Mouse (Mus musculus): ENCODE results near the gene Gfi1. TPM values are rescaled to one million over a fixed set of nuclear protein-coding genes. Genes with fewer than 3 reads are reported as not detected.
A peak's percentile ranks its signal among the peaks of the same experiment; 100 is the strongest.

Gene Gfi1
- total and polyA plus RNA-seq, 3 experiments, result 0.99 to 1.5 (median 1.4) TPM

- Histone ChIP-seq H3K9ac (ENCODE audit: insufficient read depth, low read depth) (no peak overlapping the region), H3K79me2 (replicated peaks; ENCODE audit: control insufficient read depth, extremely low read depth, insufficient read depth, poor library complexity, severe bottlenecking) (no peaks in the 10 kb centered on the region), H3K27ac (ENCODE audit: insufficient read depth, low read depth) (no peak overlapping the region), H3K9me3 (replicated peaks; ENCODE audit: low read length) (peaks cover 42% of the 10 kb centered on the region), H3K27me3 (replicated peaks) (no peaks in the 10 kb centered on the region), H3K4me3 (replicated peaks in 1 of 3; ENCODE audit: low read depth in 2 of 3, low read length in 2 of 3, poor library complexity in 1 of 3) (no peak overlapping the region), H3K36me3 (replicated peaks in 1 of 2; ENCODE audit: control insufficient read depth in 1 of 2, insufficient read depth in 1 of 2, low read length in 1 of 2) (peaks cover 7 to 33% of the 10 kb centered on the region in 2 experiments), H3K4me2 (ENCODE audit: insufficient read depth, low read depth, poor library complexity, severe bottlenecking) (no peak overlapping the region), H3K4me1 (ENCODE audit: control insufficient read depth in 1 of 2, insufficient read depth in 2 of 2) (peaks cover 3 to 33% of the 10 kb centered on the region in 2 experiments)
- dilution Hi-C loops (cut with MboI; ENCODE audit: extremely low pct_ligation_motif_present, extremely low pct_unique_long_range_greater_than_20kb, low sequenced_read_pairs), result no loop called here
- in situ Hi-C loops (cut with MboI; ENCODE audit: low pct_ligation_motif_present, low pct_unique_long_range_greater_than_20kb, low sequenced_read_pairs), result no loop called here
- TF ChIP-seq CTCF (conservative IDR thresholded peaks at IDR 0.05 in 1 of 2, IDR thresholded peaks at IDR 0.05 in 1 of 2; ENCODE audit: low read depth in 2 of 2, low read length in 2 of 2) (no peak), SIN3A (IDR thresholded peaks at IDR 0.05; ENCODE audit: low read length) (no peak), TBP (conservative IDR thresholded peaks at IDR 0.05; ENCODE audit: low read depth, low read length) (no peak), MAFK (IDR thresholded peaks at IDR 0.05; ENCODE audit: insufficient replicate concordance, low read length) (no peak), NELFE (IDR thresholded peaks at IDR 0.05; ENCODE audit: low read depth, low read length) (no peak), ZMIZ1 (IDR thresholded peaks at IDR 0.05; ENCODE audit: low read depth, low read length) (no peak), IRF4 (IDR thresholded peaks at IDR 0.05; ENCODE audit: low read depth, low read length) (no peak), USF1 (IDR thresholded peaks at IDR 0.05; ENCODE audit: low read depth, low read length) (no peak), CHD2 (IDR thresholded peaks at IDR 0.05; ENCODE audit: low read length) (no peak), CHD1 (IDR thresholded peaks at IDR 0.05; ENCODE audit: low read depth, low read length) (no peak), USF2 (conservative IDR thresholded peaks at IDR 0.05; ENCODE audit: low read depth, low read length) (no peak), ZKSCAN1 (IDR thresholded peaks at IDR 0.05; ENCODE audit: borderline replicate concordance, low read depth, low read length) (no peak), GABPA (IDR thresholded peaks at IDR 0.05; ENCODE audit: insufficient replicate concordance, low read depth, low read length) (no peak)
- DNase-seq (ENCODE audit: extremely low read depth), result no peak
Measured at GRCm38 (mm10) chr5:107722661-107723532, 2.9 kb downstream of the Gfi1 start.

DNA sequence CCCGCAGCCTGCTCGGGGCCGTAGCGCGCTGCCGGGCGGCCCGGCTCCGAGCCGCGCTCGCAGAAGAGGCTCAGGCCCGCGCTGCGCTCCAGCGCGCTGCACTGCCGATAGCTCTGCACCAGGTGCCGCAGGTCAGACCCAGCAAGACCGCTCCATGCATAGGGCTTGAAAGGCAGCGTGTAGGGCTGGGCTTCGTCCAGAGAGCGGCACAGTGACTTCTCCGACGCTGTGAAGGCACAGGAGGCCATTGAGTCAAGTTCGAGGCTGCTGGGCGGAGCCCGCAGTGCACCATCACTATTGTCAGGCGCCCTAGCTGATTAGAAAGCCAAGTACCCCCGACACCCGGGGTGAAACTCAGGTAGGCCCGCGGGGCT lies 4.2 kb downstream of the Gfi1 start:
- Histone ChIP-seq H3K9me3 (replicated peaks; ENCODE audit: low read length) (peaks cover 42% of the 10 kb centered on the region), H3K27me3 (replicated peaks) (no peaks in the 10 kb centered on the region), H3K4me2 (ENCODE audit: insufficient read depth, low read depth, poor library complexity, severe bottlenecking) (no peak overlapping the region), H3K79me2 (replicated peaks; ENCODE audit: control insufficient read depth, extremely low read depth, insufficient read depth, poor library complexity, severe bottlenecking) (no peaks in the 10 kb centered on the region), H3K4me3 (replicated peaks in 1 of 3; ENCODE audit: low read depth in 2 of 3, low read length in 2 of 3, poor library complexity in 1 of 3) (peak overlapping the region in 1 of 3 experiments; percentile 4), H3K9ac (ENCODE audit: insufficient read depth, low read depth) (no peak overlapping the region), H3K36me3 (replicated peaks in 1 of 2; ENCODE audit: control insufficient read depth in 1 of 2, insufficient read depth in 1 of 2, low read length in 1 of 2) (peaks cover 7 to 33% of the 10 kb centered on the region in 2 experiments), H3K27ac (ENCODE audit: insufficient read depth, low read depth) (no peak overlapping the region), H3K4me1 (ENCODE audit: control insufficient read depth in 1 of 2, insufficient read depth in 2 of 2) (peaks cover 7 to 34% of the 10 kb centered on the region in 2 experiments)
- in situ Hi-C loops (cut with MboI; ENCODE audit: low pct_ligation_motif_present, low pct_unique_long_range_greater_than_20kb, low sequenced_read_pairs), result no loop called here
- no peak for DNase-seq (ENCODE audit: extremely low read depth)
- TF ChIP-seq EP300 (IDR thresholded peaks at IDR 0.05; ENCODE audit: low read length), result no peak
- TF ChIP-seq UBTF (IDR thresholded peaks at IDR 0.05; ENCODE audit: low read depth, low read length), result no peak
- TF ChIP-seq RAD21 (IDR thresholded peaks at IDR 0.05; ENCODE audit: low read depth, low read length), result no peak
- TF ChIP-seq ETS1 (conservative IDR thresholded peaks at IDR 0.05; ENCODE audit: low read depth, low read length), result no peak
- TF ChIP-seq MAFK (IDR thresholded peaks at IDR 0.05; ENCODE audit: insufficient replicate concordance, low read length), result no peak
- TF ChIP-seq IRF4 (IDR thresholded peaks at IDR 0.05; ENCODE audit: low read depth, low read length), result no peak
- no peak for TF ChIP-seq GABPA (IDR thresholded peaks at IDR 0.05; ENCODE audit: insufficient replicate concordance, low read depth, low read length)
- TF ChIP-seq ZMIZ1 (IDR thresholded peaks at IDR 0.05; ENCODE audit: low read depth, low read length), result no peak
- TF ChIP-seq MEF2A (IDR thresholded peaks at IDR 0.05; ENCODE audit: borderline replicate concordance, low read depth, low read length), result no peak
- no peak for TF ChIP-seq RCOR1 (conservative IDR thresholded peaks at IDR 0.05; ENCODE audit: low read depth, low read length)
- TF ChIP-seq ZNF384 (IDR thresholded peaks at IDR 0.05; ENCODE audit: low read depth, low read length), result no peak
- TF ChIP-seq MAX (IDR thresholded peaks at IDR 0.05; ENCODE audit: low read length), result no peak
- TF ChIP-seq BHLHE40 (IDR thresholded peaks at IDR 0.05; ENCODE audit: low read depth, low read length), result no peak
- TF ChIP-seq CHD1 (IDR thresholded peaks at IDR 0.05; ENCODE audit: low read depth, low read length), result no peak
- no peak for TF ChIP-seq ELF1 (IDR thresholded peaks at IDR 0.05; ENCODE audit: low read depth, low read length)
- dilution Hi-C loops (cut with MboI; ENCODE audit: extremely low pct_ligation_motif_present, extremely low pct_unique_long_range_greater_than_20kb, low sequenced_read_pairs), result no loop called here

All from CH12.LX (cell line).